Mouse (Mus musculus) liver, embryonic 14.5 days (tissue): ENCODE data around the gene Dnajc14. TPM values are rescaled to one million over a fixed set of nuclear protein-coding genes. Genes with fewer than 3 reads are reported as not detected.

ENCODE experiments used
- ATAC-seq: fragments of 200-750 bp; cut with Nextera tagmentation; 2 replicates; pipeline ENCODE4 v1.8.0; 2017; ENCODE audit warnings: moderate number of reproducible peaks, mild to moderate bottlenecking, moderate library complexity; ENCODE audit not compliant: insufficient read depth
- DNase-seq, 3 experiments: peaks; one replicate each; pipeline ENCODE4 v3.0.0-alpha.2; 2012 to 2013; ENCODE audit warnings: low read depth in 3 of 3, low spot score in 3 of 3
- H3K27ac ChIP-seq: fragments of 300-500 bp; sonication (generic); 2 replicates; pipeline ENCODE4 v1.5.1; 2014; ENCODE audit warnings: moderate library complexity, mild to moderate bottlenecking, control low read depth, inconsistent platforms
- H3K27me3 ChIP-seq: fragments of 300-500 bp; sonication (generic); 2 replicates; pipeline ENCODE4 v1.6.1; 2014; ENCODE audit warnings: mild to moderate bottlenecking, low read length, moderate library complexity; ENCODE audit not compliant: control insufficient read depth, insufficient read depth
- H3K36me3 ChIP-seq: fragments of 300-500 bp; sonication (generic); replicated peaks from 2 replicates; pipeline ENCODE4 v1.6.1; 2014; ENCODE audit warnings: low read depth; ENCODE audit not compliant: control insufficient read depth, insufficient read depth
- H3K4me1 ChIP-seq, 2 experiments: fragments of 200-500 bp in 1 of 2; fragments of 300-500 bp in 1 of 2; sonication (generic) in 1 of 2; replicated peaks; 2 replicates each; pipeline ENCODE4 v1.6.1; 2012 to 2014; ENCODE audit warnings: antibody characterized with exemption in 1 of 2, inconsistent platforms in 1 of 2, low read length in 1 of 2; ENCODE audit not compliant: control insufficient read depth in 2 of 2, insufficient read depth in 2 of 2
- H3K4me2 ChIP-seq: fragments of 300-500 bp; sonication (generic); 2 replicates; pipeline ENCODE4 v1.6.1; 2014; ENCODE audit warnings: low read depth, mild to moderate bottlenecking, control low read depth, moderate library complexity
- H3K4me3 ChIP-seq, 2 experiments: fragments of 200-500 bp in 1 of 2; fragments of 300-500 bp in 1 of 2; sonication (generic) in 1 of 2; 2 replicates each; pipeline ENCODE4 v1.5.1; 2012 to 2014; ENCODE audit warnings: low read depth in 2 of 2, low read length in 2 of 2, mild to moderate bottlenecking in 2 of 2, control low read depth in 1 of 2, inconsistent platforms in 1 of 2, moderate library complexity in 1 of 2; ENCODE audit not compliant: insufficient read depth in 1 of 2
- H3K9ac ChIP-seq: fragments of 300-500 bp; sonication (generic); replicated peaks from 2 replicates; pipeline ENCODE4 v1.6.1; 2014; ENCODE audit warnings: mild to moderate bottlenecking, control low read depth, moderate library complexity
- H3K9me3 ChIP-seq: fragments of 300-500 bp; sonication (generic); 2 replicates; pipeline ENCODE4 v1.6.1; 2016; ENCODE audit warnings: low read length, mixed read lengths; ENCODE audit not compliant: control insufficient read depth
- CTCF ChIP-seq: IDR thresholded peaks from 2 replicates; pipeline ENCODE4 v1.5.1; 2016; ENCODE audit warnings: antibody characterized with exemption, low read depth, control low read depth
- EP300 ChIP-seq: IDR thresholded peaks from 2 replicates; pipeline ENCODE4 v1.6.1; 2016; ENCODE audit warnings: antibody characterized with exemption, low read depth
- WGBS: fragments of 180-500 bp; shearing (Covaris S2); extraction: QIAGEN DNeasy Blood & Tissue Kit; methylation state at CpG from one replicate; pipeline ENCODE4 v1.1.7; 2014; ENCODE audit not compliant: insufficient replicate concordance; 5-methylcytosine and 5-hydroxymethylcytosine counted together
- polyA plus RNA-seq, 2 experiments: library from polyadenylated mRNA; depleted of rRNA in 1 of 2; stranded (reverse) in 1 of 2; unstranded in 1 of 2; fragments of >200 nt; fragmentation: Nextera tagmentation in 1 of 2; extraction: Ambion mirVana in 1 of 2; gene quantifications; 2 replicates each; pipeline versions ENCODE4 v1.2.1 to v1.2.3; 2012 to 2014

Gene Dnajc14
- polyA plus RNA-seq, 2 experiments, result 6.0 to 10.7 TPM

DNA sequence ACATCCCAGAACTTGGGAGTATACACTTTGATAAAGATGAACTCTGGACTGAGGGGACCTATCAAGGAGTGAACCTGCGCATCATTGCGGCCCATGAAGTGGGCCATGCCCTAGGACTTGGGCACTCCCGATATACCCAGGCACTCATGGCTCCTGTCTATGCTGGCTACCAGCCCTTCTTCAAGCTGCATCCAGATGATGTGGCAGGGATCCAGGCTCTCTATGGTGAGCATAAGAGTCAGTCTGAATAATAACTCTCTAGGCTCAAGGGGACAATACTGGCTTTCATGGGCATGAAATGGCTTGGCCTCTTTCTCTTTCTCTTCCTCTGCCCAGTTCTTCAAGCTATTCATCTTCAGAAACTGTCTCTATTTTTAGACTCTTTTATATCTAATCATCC is 8.3 kb upstream of the Dnajc14 start:
- 83% methylated on average over 3 of the region's 3 CpGs for WGBS
- no peak for DNase-seq
- Histone ChIP-seq H3K27me3 (no peaks in the 10 kb centered on the region), H3K9ac (no peak overlapping the region), H3K4me3 (no peak overlapping the region), H3K4me2 (no peak overlapping the region), H3K4me1 (peaks cover 0 to 2% of the 10 kb centered on the region in 2 experiments; a peak in 1 of 4 replicates), H3K9me3 (no peaks in the 10 kb centered on the region), H3K27ac (no peak overlapping the region), H3K36me3 (no peaks in the 10 kb centered on the region)
- TF ChIP-seq EP300 (no peak), CTCF (no peak)
- no peak for ATAC-seq

DNA sequence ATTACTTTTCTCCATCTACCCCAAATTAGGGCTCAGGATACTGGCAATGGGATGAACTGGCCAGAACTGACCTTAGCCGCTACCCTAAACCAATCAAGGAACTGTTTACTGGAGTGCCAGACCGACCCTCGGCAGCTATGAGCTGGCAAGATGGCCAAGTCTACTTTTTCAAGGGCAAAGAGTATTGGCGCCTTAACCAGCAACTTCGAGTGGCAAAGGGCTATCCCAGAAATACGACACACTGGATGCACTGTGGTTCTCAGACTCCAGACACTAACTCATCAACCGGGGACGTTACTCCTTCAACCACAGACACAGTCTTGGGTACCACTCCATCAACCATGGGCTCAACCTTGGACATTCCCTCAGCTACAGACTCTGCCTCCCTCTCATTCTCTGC is 5.2 kb upstream of the Dnajc14 start:
- H3K4me1 ChIP-seq, result peaks cover 0 to under 1% of the 10 kb centered on the region in 2 experiments; a peak in 1 of 4 replicates
- H3K4me3 ChIP-seq, result no peak overlapping the region
- 76% methylated on average over 8 of the region's 8 CpGs for WGBS
- H3K36me3 ChIP-seq, result no peaks in the 10 kb centered on the region
- no peak overlapping the region for H3K27ac ChIP-seq
- H3K4me2 ChIP-seq, result no peak overlapping the region
- H3K27me3 ChIP-seq, result no peaks in the 10 kb centered on the region
- TF ChIP-seq EP300, result no peak
- TF ChIP-seq CTCF, result no peak
- no peak for DNase-seq
- H3K9ac ChIP-seq, result no peak overlapping the region
- ATAC-seq, result no peak
- no peaks in the 10 kb centered on the region for H3K9me3 ChIP-seq

DNA sequence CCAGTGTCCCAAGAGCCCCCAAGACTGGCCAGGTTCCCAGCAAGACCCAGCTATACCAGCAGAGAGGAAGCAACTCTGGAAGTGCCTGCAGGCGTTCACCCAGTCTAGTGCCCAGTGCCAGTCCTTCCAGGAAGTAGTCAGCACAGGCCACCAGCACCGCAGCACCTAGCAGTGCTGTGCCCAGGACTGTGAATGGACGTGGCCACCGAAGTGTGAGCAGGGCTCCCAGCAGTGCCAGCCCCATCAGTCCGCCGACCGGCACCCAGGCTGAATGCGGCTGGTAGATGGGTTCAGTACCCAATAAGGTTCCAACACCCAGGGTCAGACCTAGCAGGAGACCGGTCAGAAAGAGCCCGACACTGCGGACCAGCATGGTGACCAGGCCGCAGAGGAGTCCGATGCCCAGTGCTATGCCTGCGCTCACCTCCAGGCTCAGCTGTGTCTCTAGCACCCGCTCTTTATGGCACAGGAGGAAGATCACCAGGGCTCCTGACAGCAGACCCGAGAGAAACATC is 1.8 kb upstream of the Dnajc14 start:
- WGBS, result 81% methylated on average over 16 of the region's 16 CpGs
- no peak for DNase-seq
- peaks cover 9 to 18% of the 10 kb centered on the region in 2 experiments for H3K4me1 ChIP-seq

DNA sequence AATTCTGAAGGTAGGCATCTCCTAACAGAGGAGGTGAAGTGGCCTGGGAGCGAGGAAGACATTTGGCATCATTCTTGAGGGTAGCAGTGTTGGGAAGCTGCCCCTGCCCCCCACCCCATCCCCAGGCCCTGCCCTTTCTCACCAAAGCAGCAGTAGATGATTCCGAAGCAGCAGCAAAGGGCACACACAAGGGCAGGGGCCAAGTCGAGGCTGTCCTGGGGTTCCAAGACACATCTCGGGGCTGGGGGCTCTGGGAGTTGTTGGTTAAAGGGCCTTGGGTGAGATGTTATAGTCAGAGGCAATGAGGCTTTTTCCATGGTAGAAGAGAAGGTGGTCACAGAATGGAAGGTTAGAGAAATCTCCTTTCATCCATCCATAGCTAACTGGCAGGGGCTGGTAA is 906 bp upstream of the Dnajc14 start:
- H3K4me1 ChIP-seq, result peaks cover 12 to 24% of the 10 kb centered on the region in 2 experiments
- H3K27ac ChIP-seq, result no peak overlapping the region
- ATAC-seq, result no peak
- TF ChIP-seq EP300 (no peak), CTCF (no peak)
- no peaks in the 10 kb centered on the region for H3K27me3 ChIP-seq
- H3K4me3 ChIP-seq, result no peak overlapping the region
- H3K9ac ChIP-seq, result no peak overlapping the region
- H3K9me3 ChIP-seq, result no peaks in the 10 kb centered on the region
- H3K36me3 ChIP-seq, result 0 out of 2 replicates have a peak, but pooled peaks cover under 1% of the 10 kb centered on the region
- 68% methylated on average over 4 of the region's 4 CpGs for WGBS
- DNase-seq, result no peak
- H3K4me2 ChIP-seq, result peak overlapping the region; percentile 92; the same call in 1 of the 2 replicates

More for the DNA sequence above, 1.8 kb upstream of the Dnajc14 start:
- Histone ChIP-seq H3K4me2 (no peak overlapping the region), H3K4me3 (no peak overlapping the region), H3K36me3 (no peaks in the 10 kb centered on the region), H3K27ac (no peak overlapping the region), H3K9me3 (no peaks in the 10 kb centered on the region), H3K9ac (no peak overlapping the region), H3K27me3 (no peaks in the 10 kb centered on the region)
- TF ChIP-seq CTCF (no peak), EP300 (no peak)
- ATAC-seq, result no peak

DNA sequence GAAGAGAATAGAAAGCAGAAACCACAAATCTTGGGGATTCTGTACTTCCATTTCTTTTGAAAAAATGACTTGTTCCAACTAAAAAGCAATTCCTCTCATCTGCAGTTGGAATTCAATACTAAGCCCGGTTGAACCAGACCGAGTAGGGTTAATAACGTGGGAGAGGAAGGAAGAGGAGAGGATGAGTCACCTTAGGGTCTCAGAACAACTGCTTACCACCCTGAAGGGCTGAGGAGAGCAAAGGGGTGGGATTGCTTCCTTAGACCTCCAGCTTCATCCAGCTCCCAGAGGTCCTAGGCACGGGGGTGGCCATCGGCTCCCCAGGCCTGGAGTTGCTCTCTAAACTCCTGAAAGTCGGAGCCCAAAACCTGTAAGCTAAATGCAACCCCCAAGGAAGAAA is 501 bp upstream of the Dnajc14 start:
- H3K4me2 ChIP-seq, result peak overlapping the region; percentile 92
- H3K9me3 ChIP-seq, result no peaks in the 10 kb centered on the region
- H3K36me3 ChIP-seq, result 0 out of 2 replicates have a peak, but pooled peaks cover 3% of the 10 kb centered on the region
- H3K4me3 ChIP-seq, result peak overlapping the region; percentile 69 to 80; a peak in 3 of 4 replicates
- H3K4me1 ChIP-seq, result peaks cover 12 to 24% of the 10 kb centered on the region in 2 experiments
- DNase-seq (no peak), ATAC-seq (no peak)
- H3K27me3 ChIP-seq, result no peaks in the 10 kb centered on the region
- no peak overlapping the region for H3K27ac ChIP-seq
- WGBS, result 9% methylated on average over 6 of the region's 6 CpGs
- TF ChIP-seq EP300 (no peak), CTCF (no peak)
- no peak overlapping the region for H3K9ac ChIP-seq
